Mouse (Mus musculus) hindbrain, embryonic 10.5 days (tissue): ENCODE results near the gene Stat5b. TPM values are rescaled to one million over a fixed set of nuclear protein-coding genes. Genes with fewer than 3 reads are reported as not detected.

ENCODE experiments used
- DNase-seq: peaks from one replicate; pipeline ENCODE4 v3.0.0-alpha.2; 2017; ENCODE audit warnings: low spot score
- H3K27ac ChIP-seq: fragments of 300-500 bp; sonication (generic); 2 replicates; pipeline ENCODE4 v1.5.1; 2016; ENCODE audit warnings: mild to moderate bottlenecking, moderate library complexity
- H3K27me3 ChIP-seq: fragments of 300-500 bp; sonication (generic); 2 replicates; pipeline ENCODE4 v1.6.1; 2016; ENCODE audit warnings: mild to moderate bottlenecking; ENCODE audit not compliant: poor library complexity, insufficient read depth, severe bottlenecking
- H3K36me3 ChIP-seq: fragments of 300-500 bp; sonication (generic); 2 replicates; pipeline ENCODE4 v1.6.1; 2016; ENCODE audit warnings: mild to moderate bottlenecking, moderate library complexity
- H3K4me1 ChIP-seq: fragments of 300-500 bp; sonication (generic); replicated peaks from 2 replicates; pipeline ENCODE4 v1.6.1; 2016; ENCODE audit warnings: mild to moderate bottlenecking
- H3K4me3 ChIP-seq: fragments of 300-500 bp; sonication (generic); 2 replicates; pipeline ENCODE4 v1.5.1; 2016; ENCODE audit warnings: mild to moderate bottlenecking, moderate library complexity
- H3K9me3 ChIP-seq: fragments of 300-500 bp; sonication (generic); 2 replicates; pipeline ENCODE4 v1.6.1; 2016; ENCODE audit warnings: mild to moderate bottlenecking, moderate library complexity
- WGBS: fragments of 180-500 bp; shearing (Covaris S2); methylation state at CpG from one replicate; pipeline ENCODE4 v1.1.7; 2016; 5-methylcytosine and 5-hydroxymethylcytosine counted together
- polyA plus RNA-seq: library from polyadenylated mRNA; unstranded; fragments of >200 nt; fragmentation: Nextera tagmentation; extraction: Ambion mirVana; gene quantifications from 2 replicates; pipeline ENCODE4 v1.2.1, GENCODE M21; 2016

Gene Stat5b
- polyA plus RNA-seq, 1 experiment from 2014 or later, result 14.8 TPM

DNA sequence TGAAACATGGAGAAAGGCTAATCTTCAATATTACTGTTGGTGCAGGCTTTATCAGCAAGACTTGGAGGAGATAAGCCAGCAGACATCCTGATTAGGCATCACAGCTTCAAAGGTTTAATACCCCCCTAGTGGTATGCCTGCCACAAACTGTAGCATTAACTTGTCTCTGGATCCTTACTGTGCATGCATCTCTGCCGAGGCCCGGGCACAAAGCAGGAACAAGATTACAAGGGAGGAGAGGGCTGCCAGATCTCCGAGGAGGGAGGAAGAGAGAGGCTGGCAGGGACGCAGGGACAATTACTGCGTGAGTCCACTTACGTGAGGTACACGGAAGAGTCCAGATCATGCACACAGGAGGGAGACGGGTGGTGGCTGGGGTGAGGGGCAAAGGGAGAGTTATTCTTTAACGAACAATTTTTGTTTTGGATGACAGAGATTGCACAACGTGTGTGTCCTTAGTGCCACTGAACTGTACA, 21.8 kb downstream of the Stat5b start:
- DNase-seq, result no peak
- Histone ChIP-seq H3K4me1 (no peaks in the 10 kb centered on the region), H3K27me3 (no peaks in the 10 kb centered on the region), H3K4me3 (no peak overlapping the region), H3K36me3 (no peaks in the 10 kb centered on the region), H3K27ac (no peak overlapping the region), H3K9me3 (no peaks in the 10 kb centered on the region)
- WGBS, result 75% methylated on average over 10 of the region's 10 CpGs

DNA sequence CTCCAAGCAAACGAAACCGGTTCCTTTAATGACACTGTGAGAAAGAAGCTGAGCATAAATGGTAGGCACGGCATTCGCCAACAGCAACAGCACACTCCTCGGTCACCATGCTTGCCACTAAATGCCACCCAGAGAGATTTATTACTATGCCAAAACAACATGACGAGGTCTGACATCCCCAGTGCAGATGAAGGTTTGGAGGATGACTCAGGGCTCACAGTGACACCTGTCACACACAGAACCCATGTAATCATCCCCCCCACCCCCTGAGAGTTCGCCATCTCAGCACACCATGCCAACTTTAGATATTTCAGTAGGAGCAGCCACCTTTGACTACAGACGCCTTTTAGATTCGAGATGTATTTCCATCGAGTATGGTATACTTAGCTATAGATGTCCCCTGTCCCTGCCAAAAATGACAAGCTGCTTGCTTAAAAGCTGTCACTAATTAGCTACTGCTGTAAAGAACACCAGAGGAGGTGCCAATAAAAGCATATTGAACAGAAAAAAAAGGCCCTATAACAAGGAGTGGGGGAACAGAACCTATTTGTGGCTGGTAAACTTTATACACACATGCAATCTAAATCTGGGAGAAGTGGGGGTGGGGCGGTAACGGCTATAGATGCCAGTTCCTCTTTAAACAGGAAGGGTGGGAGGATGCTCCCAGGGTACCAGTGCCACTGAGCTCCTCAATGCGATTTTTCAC, 24.2 kb downstream of the Stat5b start:
- H3K4me3 ChIP-seq, result no peak overlapping the region
- no peak overlapping the region for H3K27ac ChIP-seq
- DNase-seq, result no peak
- 89% methylated on average over 13 of the region's 13 CpGs for WGBS
- no peaks in the 10 kb centered on the region for H3K4me1 ChIP-seq
- no peaks in the 10 kb centered on the region for H3K9me3 ChIP-seq
- no peaks in the 10 kb centered on the region for H3K27me3 ChIP-seq
- no peaks in the 10 kb centered on the region for H3K36me3 ChIP-seq

DNA sequence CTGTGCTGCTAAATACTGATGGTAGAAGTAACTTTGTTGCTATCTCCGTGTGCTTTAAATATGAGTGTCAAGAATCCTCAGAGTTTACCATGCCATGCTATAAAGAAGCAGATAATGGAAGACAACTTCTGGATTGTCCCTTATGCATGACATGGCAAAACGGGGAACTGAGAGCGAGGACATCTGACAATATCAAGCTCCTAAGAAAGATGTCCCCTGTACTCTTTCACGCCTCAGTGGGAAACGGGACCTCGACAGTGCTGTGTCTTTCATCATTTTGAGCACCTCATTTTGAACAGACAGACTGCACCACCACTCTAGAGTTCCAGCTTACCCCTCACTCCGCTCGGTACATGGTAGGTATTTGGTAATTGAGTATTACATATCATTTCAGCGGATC, 25.1 kb downstream of the Stat5b start:
- Histone ChIP-seq H3K36me3 (no peaks in the 10 kb centered on the region), H3K4me3 (no peak overlapping the region), H3K27ac (no peak overlapping the region), H3K4me1 (no peaks in the 10 kb centered on the region), H3K9me3 (no peaks in the 10 kb centered on the region), H3K27me3 (no peaks in the 10 kb centered on the region)
- DNase-seq, result no peak
- WGBS, result 89% methylated on average over 9 of the region's 9 CpGs

DNA sequence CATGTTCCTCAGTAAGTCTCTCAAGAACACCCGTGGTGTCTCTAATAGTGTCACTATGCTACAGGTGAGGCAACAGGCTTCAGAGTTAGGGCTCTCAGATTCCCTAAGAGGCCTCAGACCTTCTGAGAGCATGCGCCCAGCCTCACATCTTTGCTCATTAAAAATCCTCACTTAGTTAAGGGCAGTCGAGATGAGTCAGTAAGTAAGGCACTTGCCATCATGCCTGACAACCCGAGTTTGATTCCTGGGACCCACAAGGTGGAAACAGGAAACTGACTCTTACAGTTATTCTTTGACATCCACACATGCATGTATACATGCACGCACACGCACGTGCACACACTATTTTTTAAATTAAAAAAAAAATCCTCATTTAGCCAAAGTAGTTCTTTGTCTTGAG, 26.0 kb downstream of the Stat5b start:
- Histone ChIP-seq H3K36me3 (no peaks in the 10 kb centered on the region), H3K4me1 (no peaks in the 10 kb centered on the region), H3K27ac (no peak overlapping the region), H3K4me3 (no peak overlapping the region), H3K9me3 (no peaks in the 10 kb centered on the region), H3K27me3 (no peaks in the 10 kb centered on the region)
- 83% methylated on average over 7 of the region's 7 CpGs for WGBS
- no peak for DNase-seq

DNA sequence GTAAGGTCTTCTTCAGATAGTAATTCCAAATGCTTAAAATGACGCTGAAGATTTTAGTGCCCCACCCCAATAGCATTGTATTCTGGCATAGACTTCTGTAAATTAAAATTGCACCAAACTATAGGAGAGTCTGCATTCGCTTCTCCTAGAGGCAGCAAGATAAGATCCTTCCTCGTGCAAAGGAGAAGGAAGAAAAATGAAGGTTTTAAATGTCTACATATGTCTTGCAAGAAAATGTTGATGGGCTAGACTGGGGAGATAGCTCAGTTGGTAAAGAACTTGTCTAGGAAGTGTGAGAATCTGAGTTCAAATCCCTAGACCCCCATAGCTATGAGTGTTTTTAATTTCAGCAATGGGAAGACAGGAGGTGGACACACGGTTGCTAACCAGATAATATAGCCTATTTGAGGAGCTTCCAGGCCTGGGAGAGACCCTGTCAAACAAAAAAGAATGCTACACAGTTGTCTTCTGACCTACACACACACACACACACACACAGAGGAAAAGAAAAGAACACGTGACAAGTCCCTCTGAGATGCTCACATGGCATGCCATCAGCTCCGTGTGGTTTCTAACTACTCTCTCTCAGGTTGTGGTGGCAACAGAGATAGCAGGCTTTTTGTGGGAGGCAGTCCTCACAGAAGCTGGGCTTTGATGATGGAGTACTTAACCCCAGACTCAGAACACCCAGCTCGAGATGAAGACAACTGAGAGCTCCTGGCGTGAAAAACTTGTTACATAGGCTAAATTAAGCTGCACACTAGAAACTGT, 26.8 kb downstream of the Stat5b start:
- Histone ChIP-seq H3K4me1 (no peaks in the 10 kb centered on the region), H3K9me3 (no peaks in the 10 kb centered on the region), H3K4me3 (no peak overlapping the region), H3K27ac (no peak overlapping the region), H3K36me3 (no peaks in the 10 kb centered on the region), H3K27me3 (no peaks in the 10 kb centered on the region)
- 81% methylated on average over 8 of the region's 8 CpGs for WGBS
- no peak for DNase-seq

DNA sequence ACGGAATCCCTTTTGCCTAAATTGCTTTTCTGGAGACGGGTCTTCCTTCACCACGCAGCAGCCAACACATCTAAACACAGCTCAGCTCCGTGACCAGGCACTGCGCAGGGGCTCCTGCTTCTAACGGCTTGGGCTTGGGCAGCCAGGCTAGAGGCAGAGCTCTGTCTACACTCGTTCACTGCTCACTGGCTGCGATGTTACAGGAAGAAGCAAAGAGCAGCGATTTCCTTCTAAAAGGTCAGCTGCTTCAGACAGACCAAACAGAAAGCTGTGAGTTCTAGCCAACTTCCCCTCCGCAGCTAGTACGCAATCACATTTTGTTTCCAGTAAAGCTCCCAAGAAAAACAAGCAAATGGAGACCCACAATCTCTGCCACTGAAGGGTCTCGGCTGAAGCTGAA, 28.2 kb downstream of the Stat5b start:
- Histone ChIP-seq H3K4me1 (0 out of 2 replicates have a peak, but pooled peaks cover 3% of the 10 kb centered on the region), H3K36me3 (no peaks in the 10 kb centered on the region), H3K27me3 (no peaks in the 10 kb centered on the region), H3K27ac (no peak overlapping the region), H3K9me3 (no peaks in the 10 kb centered on the region), H3K4me3 (no peak overlapping the region)
- 83% methylated on average over 12 of the region's 12 CpGs for WGBS
- no peak for DNase-seq

DNA sequence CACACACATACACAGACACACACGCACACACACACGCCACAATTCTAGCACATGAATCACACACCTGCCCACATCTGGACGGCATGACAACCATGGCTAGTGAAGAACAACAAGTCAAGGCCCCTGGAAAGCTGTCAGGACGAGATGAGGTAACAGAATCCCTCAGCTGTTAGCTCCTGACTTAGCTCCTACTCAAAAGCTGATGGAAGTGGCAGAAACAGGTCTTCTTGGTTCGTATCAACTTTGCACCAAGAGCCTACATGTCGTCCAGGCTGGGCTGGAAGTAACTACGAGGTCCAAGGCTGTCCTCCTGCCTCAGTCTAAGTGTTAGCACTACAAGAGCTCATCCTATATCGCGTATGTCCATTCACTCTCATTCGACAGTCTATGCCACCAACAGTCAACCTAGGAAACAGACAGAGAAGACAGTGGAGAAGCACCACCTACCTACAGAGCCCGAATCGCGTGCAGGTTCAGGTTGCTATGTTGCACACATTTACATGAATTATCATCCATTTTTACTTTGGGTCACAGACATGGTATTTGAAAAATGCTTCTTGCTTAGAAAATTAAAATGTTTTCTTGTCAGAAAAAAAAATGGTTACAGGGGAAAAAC, 28.8 kb downstream of the Stat5b start:
- 0 out of 2 replicates have a peak, but pooled peaks cover 4% of the 10 kb centered on the region for H3K4me1 ChIP-seq
- WGBS, result 92% methylated on average over 13 of the region's 13 CpGs
- H3K27me3 ChIP-seq, result no peaks in the 10 kb centered on the region
- no peaks in the 10 kb centered on the region for H3K36me3 ChIP-seq
- no peaks in the 10 kb centered on the region for H3K9me3 ChIP-seq
- no peak overlapping the region for H3K27ac ChIP-seq
- no peak for DNase-seq
- H3K4me3 ChIP-seq, result no peak overlapping the region

DNA sequence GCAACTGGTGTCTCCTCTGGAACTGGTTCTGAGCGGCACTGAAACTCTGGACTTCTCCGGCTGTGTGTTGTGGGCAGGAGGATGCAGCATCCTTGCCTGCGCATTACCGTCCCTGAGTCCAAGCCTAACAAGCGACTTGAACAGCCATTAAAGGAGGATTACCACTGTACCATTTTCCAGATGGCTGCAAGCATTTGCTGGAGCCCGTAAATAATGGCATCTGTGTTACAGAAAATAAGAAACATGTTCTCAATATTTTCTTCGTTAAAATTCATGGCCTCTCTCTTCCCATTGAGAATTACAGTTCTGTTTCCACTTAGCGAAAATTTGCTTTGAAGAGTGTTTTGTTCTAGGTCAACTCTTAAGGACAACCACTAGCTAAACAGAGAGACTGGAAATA, 30.5 kb downstream of the Stat5b start:
- no peak overlapping the region for H3K27ac ChIP-seq
- H3K27me3 ChIP-seq, result no peaks in the 10 kb centered on the region
- H3K4me1 ChIP-seq, result 0 out of 2 replicates have a peak, but pooled peaks cover 9% of the 10 kb centered on the region
- no peaks in the 10 kb centered on the region for H3K9me3 ChIP-seq
- 87% methylated on average over 8 of the region's 8 CpGs for WGBS
- H3K4me3 ChIP-seq, result no peak overlapping the region
- H3K36me3 ChIP-seq, result no peaks in the 10 kb centered on the region
- DNase-seq, result no peak

DNA sequence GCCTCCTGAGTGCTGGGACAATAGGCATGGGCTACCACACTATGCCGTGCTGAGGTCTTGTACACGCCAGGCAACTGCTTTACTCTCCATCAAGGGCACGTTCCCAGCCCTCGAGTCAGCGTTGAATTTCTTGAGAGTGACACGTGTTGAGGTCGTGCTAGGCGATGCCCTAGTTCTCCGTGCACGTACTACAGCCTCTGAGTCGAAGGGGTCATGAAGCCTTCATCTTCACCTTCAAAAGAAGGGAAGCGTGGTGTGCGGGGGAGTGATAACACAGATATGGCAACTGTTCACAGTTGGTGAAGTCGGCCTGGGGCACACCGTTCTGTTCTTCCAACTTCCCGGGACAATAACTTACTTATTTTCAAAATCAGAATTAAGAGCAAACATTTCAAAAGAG, 30.9 kb downstream of the Stat5b start:
- no peaks in the 10 kb centered on the region for H3K36me3 ChIP-seq
- DNase-seq, result no peak
- no peak overlapping the region for H3K27ac ChIP-seq
- no peaks in the 10 kb centered on the region for H3K9me3 ChIP-seq
- WGBS, result 90% methylated on average over 16 of the region's 16 CpGs
- H3K4me1 ChIP-seq, result 0 out of 2 replicates have a peak, but pooled peaks cover 9% of the 10 kb centered on the region
- H3K27me3 ChIP-seq, result no peaks in the 10 kb centered on the region
- no peak overlapping the region for H3K4me3 ChIP-seq

DNA sequence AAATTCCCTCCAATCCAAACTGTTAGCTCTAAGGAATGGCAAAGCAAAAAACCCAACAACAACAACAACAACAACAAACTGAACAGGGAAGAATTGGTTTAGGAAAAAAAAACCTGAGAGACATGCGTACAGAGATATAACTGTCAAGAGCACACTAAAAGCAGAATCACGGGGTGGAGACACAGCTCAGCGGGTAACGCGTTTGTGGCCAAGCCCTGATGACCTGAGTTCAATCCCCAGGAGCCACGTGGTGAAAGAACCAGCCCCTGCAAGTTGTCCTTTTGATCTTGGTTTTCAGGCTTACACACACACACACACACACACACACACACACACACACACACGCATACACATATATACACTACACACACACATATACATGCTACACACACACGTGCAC, 31.5 kb downstream of the Stat5b start:
- Histone ChIP-seq H3K27ac (no peak overlapping the region), H3K9me3 (no peaks in the 10 kb centered on the region), H3K27me3 (no peaks in the 10 kb centered on the region), H3K36me3 (no peaks in the 10 kb centered on the region), H3K4me1 (0 out of 2 replicates have a peak, but pooled peaks cover 9% of the 10 kb centered on the region), H3K4me3 (no peak overlapping the region)
- WGBS, result 83% methylated on average over 8 of the region's 8 CpGs
- DNase-seq, result no peak

DNA sequence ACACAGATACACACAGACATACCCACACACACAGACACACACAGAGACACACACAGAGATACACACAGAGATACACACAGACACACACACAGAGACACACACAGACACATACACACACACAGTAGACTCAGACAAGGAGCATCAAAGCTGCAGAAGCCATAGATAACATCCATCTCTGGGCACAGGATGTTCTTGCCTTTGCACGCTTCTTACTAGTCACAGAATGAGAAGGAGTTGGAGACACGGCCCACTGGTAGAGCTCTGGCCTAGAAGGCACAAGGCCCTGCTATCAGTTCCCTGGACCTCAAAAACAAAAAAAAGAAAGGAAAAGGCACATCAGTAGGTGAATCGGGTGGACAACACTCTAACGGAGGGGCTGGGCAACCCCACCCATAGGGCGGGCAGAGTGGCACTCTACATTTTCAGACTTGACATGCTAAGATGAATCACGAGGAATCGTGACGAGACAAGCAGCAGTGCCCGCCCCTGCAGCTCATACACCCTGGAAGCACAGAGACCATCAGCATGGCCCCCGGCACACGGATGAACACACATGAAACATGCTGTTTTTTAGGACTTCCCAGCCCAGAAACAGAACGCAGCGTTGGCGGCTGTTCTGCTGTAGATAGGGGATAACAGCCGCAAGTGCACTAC, 32.0 kb downstream of the Stat5b start:
- Histone ChIP-seq H3K9me3 (no peaks in the 10 kb centered on the region), H3K4me1 (0 out of 2 replicates have a peak, but pooled peaks cover 9% of the 10 kb centered on the region), H3K36me3 (no peaks in the 10 kb centered on the region), H3K27ac (no peak overlapping the region), H3K4me3 (no peak overlapping the region), H3K27me3 (no peaks in the 10 kb centered on the region)
- 94% methylated on average over 15 of the region's 15 CpGs for WGBS
- no peak for DNase-seq

DNA sequence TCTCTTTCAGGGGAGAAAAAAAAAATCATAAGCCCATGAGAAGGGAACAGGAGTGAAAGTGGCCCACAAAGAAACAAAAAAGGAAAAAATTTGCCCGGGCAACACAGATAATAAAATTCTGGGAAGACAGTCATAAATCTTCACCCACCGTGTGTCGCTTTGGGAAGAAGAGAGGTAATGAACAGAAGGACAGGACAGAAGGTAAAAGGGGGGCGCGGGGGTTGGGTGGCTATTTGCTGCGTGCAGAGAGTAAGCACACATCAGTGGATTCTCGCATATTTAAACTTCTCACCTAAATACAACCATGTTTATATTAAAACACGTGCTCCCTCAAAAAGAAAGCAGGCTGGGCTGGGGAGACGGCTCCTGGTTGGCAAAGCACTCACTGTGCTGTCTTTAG, 33.2 kb downstream of the Stat5b start:
- WGBS, result 85% methylated on average over 9 of the region's 9 CpGs
- Histone ChIP-seq H3K4me1 (0 out of 2 replicates have a peak, but pooled peaks cover 9% of the 10 kb centered on the region), H3K36me3 (no peaks in the 10 kb centered on the region), H3K4me3 (no peak overlapping the region), H3K9me3 (no peaks in the 10 kb centered on the region), H3K27ac (no peak overlapping the region), H3K27me3 (no peaks in the 10 kb centered on the region)
- DNase-seq, result no peak
